Mouse (Mus musculus) adrenal gland, adult 18-20 months (tissue): ENCODE data around the gene S100a7a. TPM values are rescaled to one million over a fixed set of nuclear protein-coding genes. Genes with fewer than 3 reads are reported as not detected.

Source experiments
- DNase-seq, 2 experiments: peaks; one replicate each; pipeline ENCODE4 v3.0.0; 2021 to 2022; ENCODE audit warnings: low spot score in 2 of 2
- total RNA-seq, 2 experiments: library from RNA; stranded (reverse); gene quantifications; 1 replicate in 1 of 2; 2 replicates in 1 of 2; pipeline ENCODE4 v1.2.3; 2021

S100a7a gene
- total RNA-seq, 2 experiments from 2014 or later, result 0.23 to 0.54 TPM

DNA sequence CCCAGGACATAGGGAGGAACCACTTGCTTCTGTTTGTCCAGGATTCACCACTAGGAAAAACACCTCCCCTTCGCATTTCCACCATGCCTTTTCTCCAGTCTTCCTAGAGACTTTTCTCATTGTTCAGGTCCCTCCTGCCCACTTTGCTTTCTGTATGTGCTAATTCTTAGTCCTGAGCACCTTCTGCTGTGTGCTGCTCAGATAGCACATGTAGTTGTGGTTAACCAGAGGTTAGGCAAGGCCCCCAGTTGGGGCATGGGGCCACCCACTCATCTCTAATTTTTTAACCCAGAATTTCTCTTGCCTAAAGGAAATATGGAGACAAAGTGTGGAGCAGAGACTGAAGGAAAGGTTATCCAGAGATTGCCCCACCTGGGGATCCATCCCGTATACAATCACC, 48.4 kb downstream of the S100a7a start:
- no peak for DNase-seq

Other genes with a start within 250 kb of the S100a7a start
- gene Ints3, start 220.4 kb upstream of the S100a7a start, total RNA-seq, result 10 to 100 TPM; 71.1 to 98.9 TPM
- gene Npr1, start 188.2 kb upstream of the S100a7a start, total RNA-seq, result 100 to 1,000 TPM; 241 to 269 TPM
- gene Ilf2, start 177.9 kb upstream of the S100a7a start, total RNA-seq, result 10 to 100 TPM; 49.3 to 53.1 TPM
- 10 to 100 TPM; 57.3 to 59.8 TPM for gene Snapin, start 163.0 kb upstream of the S100a7a start, total RNA-seq
- gene Chtop, start 144.5 kb upstream of the S100a7a start, total RNA-seq, result 100 to 1,000 TPM; 112 to 115 TPM
- gene S100a1, start 139.6 kb upstream of the S100a7a start, total RNA-seq, result 100 to 1,000 TPM; 141 to 298 TPM
- gene S100a13, start 139.6 kb upstream of the S100a7a start, total RNA-seq, result 10 to 100 TPM; 33.3 to 49.1 TPM
- gene S100a14, start 127.2 kb upstream of the S100a7a start, total RNA-seq, result under 1 TPM in 1 of 2 experiments, not detected in 1; 0.58 TPM
- 10 to 100 TPM; 52.3 to 61.9 TPM for gene S100a16, start 116.8 kb upstream of the S100a7a start, total RNA-seq
- gene S100a3, start 93.4 kb upstream of the S100a7a start, total RNA-seq, result not detected
- not detected for gene S100a2, start 63.8 kb upstream of the S100a7a start, total RNA-seq
- gene Gm42674, start 52.1 kb upstream of the S100a7a start, total RNA-seq, result not detected
- 10 to 100 TPM in 1 of 2 experiments, 1 to 10 TPM in 1; 5.1 to 14.9 TPM for gene S100a4, start 50.2 kb upstream of the S100a7a start, total RNA-seq
- gene S100a5, start 45.5 kb upstream of the S100a7a start, total RNA-seq, result not detected
- 100 to 1,000 TPM in 1 of 2 experiments, 10 to 100 TPM in 1; 40.3 to 108 TPM for gene S100a6, start 41.1 kb upstream of the S100a7a start, total RNA-seq
- gene S100a8, start 15.0 kb downstream of the S100a7a start, total RNA-seq, result not detected
- not detected for gene S100a9, start 41.7 kb downstream of the S100a7a start, total RNA-seq
- gene Pglyrp4, start 72.9 kb downstream of the S100a7a start, total RNA-seq, result not detected
- not detected for gene Gm5849, start 123.9 kb downstream of the S100a7a start, total RNA-seq